Mouse (Mus musculus) hindbrain, embryonic 15.5 days (tissue): ENCODE results near the gene Mprip. TPM values are rescaled to one million over a fixed set of nuclear protein-coding genes. Genes with fewer than 3 reads are reported as not detected.

ENCODE experiments used
- ATAC-seq: fragments of 200-750 bp; cut with Nextera tagmentation; 2 replicates; pipeline ENCODE4 v1.8.0; 2017; ENCODE audit warnings: low read depth, moderate number of reproducible peaks, moderate TSS enrichment; ENCODE audit not compliant: low FRiP score
- H3K27ac ChIP-seq: fragments of 300-500 bp; sonication (generic); replicated peaks from 2 replicates; pipeline ENCODE4 v1.5.1; 2015; ENCODE audit warnings: mild to moderate bottlenecking, inconsistent platforms
- H3K27me3 ChIP-seq: fragments of 300-500 bp; sonication (generic); 2 replicates; pipeline ENCODE4 v1.6.1; 2015; ENCODE audit warnings: control low read depth, inconsistent platforms
- H3K36me3 ChIP-seq: fragments of 300-500 bp; sonication (generic); 2 replicates; pipeline ENCODE4 v1.6.1; 2015; ENCODE audit warnings: control low read depth, inconsistent platforms
- H3K4me1 ChIP-seq: fragments of 300-500 bp; sonication (generic); replicated peaks from 2 replicates; pipeline ENCODE4 v1.6.1; 2015; ENCODE audit warnings: control low read depth, inconsistent platforms
- H3K4me2 ChIP-seq: fragments of 300-500 bp; sonication (generic); 2 replicates; pipeline ENCODE4 v1.6.1; 2015; ENCODE audit warnings: moderate library complexity, mild to moderate bottlenecking, inconsistent platforms
- H3K4me3 ChIP-seq: fragments of 300-500 bp; sonication (generic); 2 replicates; pipeline ENCODE4 v1.5.1; 2015; ENCODE audit warnings: mild to moderate bottlenecking, inconsistent platforms
- H3K9ac ChIP-seq: fragments of 300-500 bp; sonication (generic); 2 replicates; pipeline ENCODE4 v1.6.1; 2015; ENCODE audit warnings: inconsistent platforms
- H3K9me3 ChIP-seq: fragments of 300-500 bp; sonication (generic); 2 replicates; pipeline ENCODE4 v1.6.1; 2016; ENCODE audit warnings: control low read depth, inconsistent platforms
- WGBS: fragments of 180-500 bp; shearing (Covaris S2); methylation state at CpG from one replicate; pipeline ENCODE4 v1.1.7; 2015; 5-methylcytosine and 5-hydroxymethylcytosine counted together
- polyA plus RNA-seq: library from polyadenylated mRNA; unstranded; fragments of >200 nt; fragmentation: Nextera tagmentation; extraction: Ambion mirVana; gene quantifications from 2 replicates; pipeline ENCODE4 v1.2.1, GENCODE M21; 2015

Mprip gene
- polyA plus RNA-seq, 1 experiment from 2014 or later = 80.4 TPM

DNA sequence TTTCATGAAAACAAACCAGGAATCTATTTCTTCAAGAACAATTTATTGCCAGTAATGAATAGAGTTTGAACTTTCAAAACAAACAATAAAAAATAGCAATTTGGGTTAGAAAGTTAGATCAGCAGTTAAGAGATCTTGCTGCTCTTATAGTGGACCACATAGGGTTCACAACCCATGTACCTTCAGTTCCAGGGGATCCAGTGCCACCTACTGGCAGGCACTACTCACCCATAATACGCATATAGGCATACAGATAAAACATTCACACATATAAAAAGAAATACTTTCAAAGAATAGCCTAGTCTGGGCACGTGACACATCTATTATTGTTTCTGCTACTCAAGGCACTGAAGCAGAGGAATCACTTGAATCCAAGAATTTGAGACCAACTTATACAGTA is 85.5 kb downstream of the Mprip start:
- H3K36me3 ChIP-seq = peaks cover 50% of the 10 kb centered on the region

DNA sequence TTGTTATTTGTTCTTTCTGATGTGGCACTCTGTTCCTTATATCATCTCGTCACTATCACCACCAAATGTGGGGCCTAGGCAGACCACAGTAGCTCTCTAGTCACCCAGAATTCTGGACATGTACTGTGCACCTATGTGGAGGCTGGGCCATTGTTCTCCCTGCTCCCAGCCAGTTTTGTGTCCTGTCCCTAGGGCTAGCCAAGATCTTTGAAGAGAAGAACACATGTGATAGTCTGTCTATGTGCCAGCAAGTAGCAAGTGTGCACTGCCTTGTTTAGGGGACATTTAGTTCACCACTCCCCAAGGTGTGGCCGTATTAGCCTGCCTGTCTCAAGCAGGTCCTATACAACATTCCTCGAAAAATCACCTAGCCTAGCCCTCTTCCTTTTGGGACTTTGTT is 87.9 kb downstream of the Mprip start:
- Histone ChIP-seq H3K4me2 (no peak overlapping the region), H3K27ac (no peak overlapping the region), H3K36me3 (peaks cover 52% of the 10 kb centered on the region), H3K4me1 (no peaks in the 10 kb centered on the region), H3K4me3 (no peak overlapping the region), H3K27me3 (no peaks in the 10 kb centered on the region), H3K9ac (no peak overlapping the region), H3K9me3 (no peaks in the 10 kb centered on the region)
- WGBS = 98% methylated on average over 3 of the region's 3 CpGs
- no peak for ATAC-seq

More for the DNA sequence above, 85.5 kb downstream of the Mprip start:
- 83% methylated on average over 2 of the region's 2 CpGs for WGBS
- H3K4me1 ChIP-seq = no peaks in the 10 kb centered on the region
- no peak overlapping the region for H3K27ac ChIP-seq
- no peak overlapping the region for H3K4me3 ChIP-seq
- no peak for ATAC-seq
- no peaks in the 10 kb centered on the region for H3K27me3 ChIP-seq
- H3K9me3 ChIP-seq = no peaks in the 10 kb centered on the region
- no peak overlapping the region for H3K4me2 ChIP-seq
- H3K9ac ChIP-seq = no peak overlapping the region

DNA sequence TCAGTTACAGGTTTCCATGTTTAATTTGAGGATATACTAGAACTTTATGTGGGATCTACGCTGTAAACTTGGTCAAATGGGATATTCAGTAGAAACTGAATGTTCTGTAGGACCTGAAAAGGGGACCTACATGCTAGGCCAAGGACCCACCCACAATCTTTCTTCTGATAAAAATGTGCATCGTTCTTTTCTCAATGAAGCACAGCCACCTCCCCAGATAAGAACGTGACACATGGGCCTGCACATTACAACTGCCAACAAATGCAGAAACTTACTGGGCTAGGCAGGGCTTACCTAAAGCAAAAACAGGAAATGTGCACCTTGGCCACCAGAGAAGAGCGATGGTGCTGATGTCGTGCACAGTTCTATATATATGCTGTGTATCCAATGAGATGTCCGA is 93.4 kb downstream of the Mprip start:
- Histone ChIP-seq H3K4me2 (no peak overlapping the region), H3K27ac (no peak overlapping the region), H3K9me3 (no peaks in the 10 kb centered on the region), H3K4me1 (peaks cover 18% of the 10 kb centered on the region), H3K9ac (no peak overlapping the region), H3K4me3 (no peak overlapping the region), H3K27me3 (no peaks in the 10 kb centered on the region), H3K36me3 (peaks cover 88% of the 10 kb centered on the region)
- ATAC-seq = no peak
- 95% methylated on average over 6 of the region's 6 CpGs for WGBS

DNA sequence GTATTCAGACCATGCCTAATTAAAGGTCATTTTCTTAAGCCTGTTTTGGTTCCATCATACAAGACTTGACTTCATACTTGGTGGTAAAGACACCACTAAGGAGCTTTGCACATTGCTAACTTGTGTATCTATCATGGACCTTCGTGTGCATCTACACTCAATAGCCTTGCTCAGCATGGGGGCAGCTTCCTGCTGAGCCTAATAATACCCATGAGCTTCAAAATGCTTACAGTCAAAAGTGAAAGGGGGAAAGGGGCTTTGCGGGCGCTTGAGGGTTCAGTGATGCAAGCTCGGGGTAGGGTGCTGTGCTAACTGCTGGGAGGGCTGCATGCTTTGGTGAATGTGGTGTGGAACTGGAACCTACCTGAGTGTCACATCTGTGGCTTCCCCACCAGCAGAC is 95.2 kb downstream of the Mprip start:
- Histone ChIP-seq H3K9ac (no peak overlapping the region), H3K27me3 (no peaks in the 10 kb centered on the region), H3K36me3 (peaks cover 87% of the 10 kb centered on the region), H3K27ac (no peak overlapping the region), H3K4me1 (peaks cover 26% of the 10 kb centered on the region), H3K4me2 (no peak overlapping the region), H3K9me3 (no peaks in the 10 kb centered on the region), H3K4me3 (no peak overlapping the region)
- no peak for ATAC-seq
- WGBS = 64% methylated on average over 4 of the region's 4 CpGs

DNA sequence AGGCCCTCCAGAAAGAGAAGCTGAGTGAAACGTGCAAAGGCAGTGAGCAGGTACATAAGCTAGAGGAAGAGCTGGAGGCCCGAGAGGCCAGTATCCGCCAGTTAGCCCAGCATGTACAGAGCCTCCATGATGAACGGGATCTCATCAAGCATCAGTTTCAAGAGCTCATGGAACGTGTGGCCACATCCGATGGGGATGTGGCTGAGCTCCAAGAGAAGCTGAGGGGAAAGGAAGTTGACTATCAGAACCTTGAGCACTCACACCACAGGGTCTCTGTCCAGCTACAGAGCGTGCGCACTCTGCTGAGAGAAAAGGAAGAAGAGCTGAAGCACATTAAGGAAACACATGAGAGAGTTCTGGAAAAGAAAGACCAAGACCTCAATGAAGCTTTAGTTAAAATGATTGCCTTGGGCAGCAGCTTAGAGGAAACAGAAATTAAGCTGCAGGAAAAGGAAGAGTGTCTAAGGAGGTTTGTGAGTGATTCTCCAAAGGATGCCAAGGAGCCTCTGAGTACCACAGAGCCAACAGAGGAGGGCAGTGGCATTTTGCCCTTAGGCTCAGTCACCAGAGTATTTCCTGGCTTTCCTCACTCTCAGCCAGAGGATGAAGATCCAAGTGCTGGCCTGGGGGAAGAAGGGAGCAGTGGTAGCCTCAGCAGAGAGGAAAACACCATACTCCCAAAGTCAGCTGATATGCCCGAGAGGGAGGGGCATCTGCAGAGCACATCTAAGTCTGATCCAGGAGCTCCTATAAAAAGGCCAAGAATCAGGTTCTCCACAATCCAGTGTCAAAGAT is 97.3 kb downstream of the Mprip start:
- Histone ChIP-seq H3K9me3 (no peaks in the 10 kb centered on the region), H3K4me3 (no peak overlapping the region), H3K36me3 (peaks cover 77% of the 10 kb centered on the region), H3K27me3 (no peaks in the 10 kb centered on the region), H3K4me2 (no peak overlapping the region), H3K4me1 (peaks cover 26% of the 10 kb centered on the region), H3K9ac (no peak overlapping the region), H3K27ac (peak overlapping the region; percentile 70)
- ATAC-seq = no peak
- WGBS = 82% methylated on average over 9 of the region's 9 CpGs

DNA sequence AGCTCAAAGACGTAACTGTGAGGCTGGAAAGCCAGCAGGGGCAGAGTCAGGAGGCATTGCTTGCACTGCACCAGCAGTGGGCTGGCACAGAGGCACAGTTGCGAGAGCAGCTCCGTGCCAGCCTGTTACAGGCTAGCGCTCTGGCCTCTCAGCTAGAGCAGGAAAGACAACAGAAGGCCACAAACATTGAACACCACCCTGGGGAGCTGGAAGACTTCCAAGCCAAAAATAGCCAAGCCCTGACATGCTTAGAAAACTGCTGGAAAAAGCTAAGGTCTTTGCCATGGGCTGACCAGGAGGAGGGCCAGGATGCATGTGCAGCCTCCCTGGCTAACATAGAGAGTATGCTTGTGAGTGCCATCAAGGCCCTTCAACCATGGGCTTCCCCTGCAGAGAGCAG is 98.1 kb downstream of the Mprip start:
- peaks cover 26% of the 10 kb centered on the region for H3K4me1 ChIP-seq
- peak; percentile 79; the same call in 1 of the 2 replicates for ATAC-seq
- no peak overlapping the region for H3K4me3 ChIP-seq
- H3K27me3 ChIP-seq = no peaks in the 10 kb centered on the region
- 64% methylated on average over 4 of the region's 4 CpGs for WGBS
- no peak overlapping the region for H3K4me2 ChIP-seq
- H3K9ac ChIP-seq = no peak overlapping the region
- H3K9me3 ChIP-seq = no peaks in the 10 kb centered on the region
- peak overlapping the region; percentile 70 for H3K27ac ChIP-seq
- H3K36me3 ChIP-seq = peaks cover 72% of the 10 kb centered on the region

DNA sequence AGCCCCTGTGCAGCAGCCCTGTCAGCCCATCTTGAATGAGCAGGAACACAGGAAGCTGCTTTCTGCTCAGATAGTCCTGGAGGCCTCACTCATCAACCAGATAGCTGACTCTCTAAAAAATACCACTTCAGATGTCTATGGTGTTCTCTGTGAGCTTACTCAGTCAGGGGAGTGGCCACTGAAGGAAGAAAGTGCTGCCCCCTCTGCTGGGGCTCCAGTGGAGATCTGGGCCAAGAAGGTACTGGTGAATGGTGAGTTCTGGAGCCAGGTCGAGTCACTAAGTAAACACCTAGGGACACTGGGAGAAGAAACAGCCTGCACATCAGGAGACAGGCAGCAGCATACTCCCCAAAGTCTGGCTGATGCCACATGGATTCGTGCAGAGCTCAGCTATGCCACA is 98.5 kb downstream of the Mprip start:
- H3K9ac ChIP-seq = no peak overlapping the region
- no peak overlapping the region for H3K4me2 ChIP-seq
- WGBS = 90% methylated on average over 2 of the region's 2 CpGs
- no peaks in the 10 kb centered on the region for H3K27me3 ChIP-seq
- no peaks in the 10 kb centered on the region for H3K9me3 ChIP-seq
- peaks cover 74% of the 10 kb centered on the region for H3K36me3 ChIP-seq
- no peak; the same call in 1 of the 2 replicates for ATAC-seq
- H3K4me3 ChIP-seq = no peak overlapping the region
- peaks cover 26% of the 10 kb centered on the region for H3K4me1 ChIP-seq
- H3K27ac ChIP-seq = peak overlapping the region; percentile 70

DNA sequence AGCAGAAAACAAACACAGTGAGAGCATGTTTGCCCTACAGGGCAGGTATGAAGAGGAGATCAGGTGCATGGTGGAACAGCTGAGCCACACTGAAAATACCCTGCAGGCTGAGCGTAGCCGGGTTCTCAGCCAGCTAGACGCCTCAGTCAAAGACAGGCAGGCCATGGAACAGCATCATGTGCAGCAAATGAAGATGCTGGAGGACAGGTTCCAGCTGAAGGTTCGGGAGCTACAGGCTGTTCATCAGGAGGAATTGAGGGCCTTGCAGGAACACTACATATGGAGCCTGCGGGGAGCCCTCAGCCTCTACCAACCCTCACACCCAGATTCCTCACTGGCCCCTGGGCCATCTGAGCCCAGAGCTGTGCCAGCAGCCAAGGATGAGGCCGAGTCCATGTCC is 99.7 kb downstream of the Mprip start:
- H3K4me2 ChIP-seq = no peak overlapping the region
- WGBS = 94% methylated on average over 6 of the region's 6 CpGs
- H3K27ac ChIP-seq = no peak overlapping the region
- no peak for ATAC-seq
- no peak overlapping the region for H3K4me3 ChIP-seq
- H3K9ac ChIP-seq = no peak overlapping the region
- H3K4me1 ChIP-seq = peaks cover 26% of the 10 kb centered on the region
- H3K27me3 ChIP-seq = no peaks in the 10 kb centered on the region
- H3K36me3 ChIP-seq = peaks cover 74% of the 10 kb centered on the region
- H3K9me3 ChIP-seq = no peaks in the 10 kb centered on the region

DNA sequence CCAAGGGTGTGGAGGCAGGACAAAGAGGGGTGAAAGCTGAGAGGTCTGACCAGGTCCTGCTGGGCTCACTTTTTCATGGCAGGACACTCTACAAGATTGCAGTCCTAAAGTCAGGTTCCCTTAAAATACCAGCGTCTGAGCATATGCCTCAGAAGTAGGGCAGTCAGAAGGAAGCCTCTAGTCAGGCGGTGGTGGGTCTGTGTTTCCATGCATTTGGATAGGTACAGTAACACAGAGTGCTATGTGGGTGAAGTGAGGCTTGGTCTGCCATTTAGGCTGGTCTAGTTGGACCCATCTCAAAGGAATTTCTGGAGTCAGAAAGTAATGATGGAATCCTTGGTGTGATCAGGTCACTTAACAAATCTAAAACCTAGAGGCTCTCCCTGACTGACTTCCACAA is 108.2 kb downstream of the Mprip start:
- Histone ChIP-seq H3K27me3 (no peaks in the 10 kb centered on the region), H3K9me3 (no peaks in the 10 kb centered on the region), H3K4me3 (no peak overlapping the region), H3K4me1 (no peaks in the 10 kb centered on the region), H3K27ac (no peak overlapping the region), H3K9ac (no peak overlapping the region), H3K4me2 (no peak overlapping the region), H3K36me3 (peaks cover 93% of the 10 kb centered on the region)
- no peak for ATAC-seq
- 85% methylated on average over 2 of the region's 2 CpGs for WGBS

DNA sequence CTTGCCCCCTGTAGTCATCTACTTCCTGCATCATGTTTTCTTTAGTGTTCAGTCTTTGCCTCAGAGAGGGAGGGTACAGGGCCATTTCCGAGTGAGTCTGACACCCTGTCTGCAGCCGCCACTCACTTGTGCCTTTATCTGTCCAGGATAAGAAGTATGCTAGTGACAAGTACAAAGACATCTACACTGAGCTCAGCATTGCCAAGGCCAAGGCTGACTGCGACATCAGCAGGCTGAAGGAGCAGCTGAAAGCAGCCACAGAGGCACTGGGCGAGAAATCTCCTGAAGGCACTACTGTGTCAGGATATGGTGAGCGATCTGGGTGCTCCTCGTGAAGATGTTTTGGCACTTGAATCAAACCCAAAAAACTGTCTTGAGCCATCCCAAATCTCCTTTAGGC is 108.6 kb downstream of the Mprip start:
- Histone ChIP-seq H3K4me2 (no peak overlapping the region), H3K36me3 (peaks cover 93% of the 10 kb centered on the region), H3K27ac (no peak overlapping the region), H3K9ac (no peak overlapping the region), H3K27me3 (no peaks in the 10 kb centered on the region), H3K4me1 (no peaks in the 10 kb centered on the region), H3K9me3 (no peaks in the 10 kb centered on the region), H3K4me3 (no peak overlapping the region)
- 80% methylated on average over 6 of the region's 6 CpGs for WGBS
- no peak for ATAC-seq

DNA sequence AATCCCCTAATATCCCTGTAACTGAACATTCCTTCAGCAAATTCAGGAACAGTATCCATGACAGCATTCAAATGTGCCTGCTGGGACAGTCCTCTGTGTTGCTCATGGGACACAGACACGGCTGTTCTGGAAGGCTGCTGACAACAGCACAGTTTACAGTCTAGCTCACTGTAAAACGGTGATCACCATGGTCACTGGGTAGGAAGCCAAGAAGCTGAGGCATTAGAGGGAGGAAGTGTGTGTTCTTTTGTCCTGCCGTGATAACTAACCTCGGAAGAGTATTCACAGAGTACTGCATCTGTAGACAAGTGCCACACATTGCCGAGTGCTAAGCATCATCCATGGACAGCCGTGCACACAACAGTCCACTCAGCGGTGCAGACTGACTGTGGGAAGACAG is 109.6 kb downstream of the Mprip start:
- H3K4me1 ChIP-seq = no peaks in the 10 kb centered on the region
- 76% methylated on average over 7 of the region's 7 CpGs for WGBS

DNA sequence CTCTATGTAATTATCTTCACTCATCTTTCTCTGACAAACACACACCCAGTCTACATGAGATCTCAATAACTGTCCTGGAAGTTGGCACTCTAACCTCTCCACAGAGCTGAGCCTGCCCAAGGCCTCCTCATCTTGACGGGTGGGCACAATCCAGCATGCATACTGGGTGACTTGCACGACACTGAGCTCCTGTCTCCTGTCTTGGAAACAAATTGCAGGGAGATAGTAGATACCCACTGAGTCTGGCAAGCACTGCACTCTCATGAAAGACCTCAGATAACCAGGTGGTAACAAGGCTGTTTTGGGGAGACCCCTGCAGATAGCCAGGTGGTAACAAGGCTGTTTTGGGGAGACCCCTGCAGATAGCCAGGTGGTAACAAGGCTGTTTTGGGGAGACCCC is 111.2 kb downstream of the Mprip start:
- peaks cover 89% of the 10 kb centered on the region for H3K36me3 ChIP-seq

More for the DNA sequence above, 109.6 kb downstream of the Mprip start:
- no peaks in the 10 kb centered on the region for H3K27me3 ChIP-seq
- H3K36me3 ChIP-seq = peaks cover 88% of the 10 kb centered on the region
- ATAC-seq = 0 out of 2 replicates have a peak, but pooled peaks have one; percentile 48
- H3K4me2 ChIP-seq = no peak overlapping the region
- no peak overlapping the region for H3K9ac ChIP-seq
- H3K4me3 ChIP-seq = no peak overlapping the region
- no peaks in the 10 kb centered on the region for H3K9me3 ChIP-seq
- H3K27ac ChIP-seq = no peak overlapping the region

DNA sequence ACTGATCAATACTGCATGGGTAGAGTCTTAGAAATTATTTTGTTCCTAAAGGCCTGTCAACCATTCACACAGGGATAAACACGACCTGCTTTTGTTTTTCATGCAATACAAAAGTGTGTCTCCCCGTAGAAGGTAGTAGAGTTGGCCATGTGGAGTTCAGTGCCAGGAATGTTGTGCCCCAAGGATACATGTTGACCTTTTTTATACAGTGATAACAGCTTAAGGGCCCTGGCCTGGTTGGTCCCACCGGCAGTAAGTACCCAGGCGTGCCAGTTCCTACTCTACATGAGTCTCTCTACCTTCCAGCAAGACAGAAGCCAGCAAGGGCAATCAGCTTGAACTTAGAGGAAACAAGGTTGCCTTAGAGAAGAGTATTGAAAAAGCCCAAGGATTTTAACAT is 111.8 kb downstream of the Mprip start:
- no peak overlapping the region for H3K9ac ChIP-seq
- H3K9me3 ChIP-seq = no peaks in the 10 kb centered on the region
- H3K27ac ChIP-seq = no peak overlapping the region
- no peaks in the 10 kb centered on the region for H3K4me1 ChIP-seq
- WGBS = 93% methylated on average over 4 of the region's 4 CpGs
- peaks cover 86% of the 10 kb centered on the region for H3K36me3 ChIP-seq
- ATAC-seq = no peak
- no peak overlapping the region for H3K4me2 ChIP-seq
- H3K4me3 ChIP-seq = no peak overlapping the region
- H3K27me3 ChIP-seq = no peaks in the 10 kb centered on the region

More for the DNA sequence above, 111.2 kb downstream of the Mprip start:
- no peak for ATAC-seq
- Histone ChIP-seq H3K27ac (no peak overlapping the region), H3K9ac (no peak overlapping the region), H3K4me1 (no peaks in the 10 kb centered on the region), H3K27me3 (no peaks in the 10 kb centered on the region), H3K9me3 (no peaks in the 10 kb centered on the region), H3K4me3 (no peak overlapping the region), H3K4me2 (no peak overlapping the region)
- WGBS = 82% methylated on average over 2 of the region's 2 CpGs
